Mouse (Mus musculus) heart, adult 2 months (tissue): ENCODE data around the gene Kntc1.

Experiments
- EP300 ChIP-seq: fragments of 200-500 bp; IDR thresholded peaks from 2 replicates; pipeline ENCODE4 v1.6.1; 2011; ENCODE audit warnings: low read depth, low read length, control low read depth; ENCODE audit not compliant: insufficient read depth
- POLR2A ChIP-seq: fragments of 200-500 bp; IDR thresholded peaks from 2 replicates; pipeline ENCODE4 v1.6.1; 2011; ENCODE audit warnings: mild to moderate bottlenecking, low read depth, low read length, control low read depth; ENCODE audit not compliant: insufficient read depth

GRCm38 (mm10) chr5:123781864-123782263 is 32.3 kb downstream of the Kntc1 start:
- TF ChIP-seq EP300 (no peak), POLR2A (no peak)
